Mouse (Mus musculus) forebrain, embryonic 12.5 days (tissue): Measurements from ENCODE around the gene Olfr1049. TPM values are rescaled to one million over a fixed set of nuclear protein-coding genes. Genes with fewer than 3 reads are reported as not detected.
"Not testable (repeated sequence)": the region's sequence is repeated elsewhere in the genome, so short reads cannot be mapped to it uniquely, and the experiment has no call there.

ENCODE experiments used
- ATAC-seq: fragments of 200-750 bp; cut with Nextera tagmentation; 2 replicates; pipeline ENCODE4 v1.8.0; 2017; ENCODE audit warnings: moderate TSS enrichment; ENCODE audit not compliant: low FRiP score
- H3K27ac ChIP-seq: fragments of 300-500 bp; sonication (generic); 2 replicates; pipeline ENCODE4 v1.5.1; 2016; ENCODE audit warnings: mild to moderate bottlenecking
- H3K27me3 ChIP-seq: fragments of 300-500 bp; sonication (generic); 2 replicates; pipeline ENCODE4 v1.6.1; 2016; ENCODE audit warnings: mild to moderate bottlenecking
- H3K36me3 ChIP-seq: fragments of 300-500 bp; sonication (generic); replicated peaks from 2 replicates; pipeline ENCODE4 v1.6.1; 2016; ENCODE audit warnings: mild to moderate bottlenecking
- H3K4me1 ChIP-seq: fragments of 300-500 bp; sonication (generic); 2 replicates; pipeline ENCODE4 v1.6.1; 2016
- H3K4me2 ChIP-seq: fragments of 300-500 bp; sonication (generic); 2 replicates; pipeline ENCODE4 v1.6.1; 2016; ENCODE audit warnings: mild to moderate bottlenecking, moderate library complexity
- H3K4me3 ChIP-seq: fragments of 300-500 bp; sonication (generic); replicated peaks from 2 replicates; pipeline ENCODE4 v1.5.1; 2016; ENCODE audit warnings: mild to moderate bottlenecking
- H3K9ac ChIP-seq: fragments of 300-500 bp; sonication (generic); 2 replicates; pipeline ENCODE4 v1.6.1; 2016; ENCODE audit warnings: mild to moderate bottlenecking
- H3K9me3 ChIP-seq: fragments of 300-500 bp; sonication (generic); 2 replicates; pipeline ENCODE4 v1.6.1; 2016
- WGBS: fragments of 180-500 bp; shearing (Covaris S2); methylation state at CpG from one replicate; pipeline ENCODE4 v1.1.7; 2016; 5-methylcytosine and 5-hydroxymethylcytosine counted together
- polyA plus RNA-seq: library from polyadenylated mRNA; unstranded; fragments of >200 nt; fragmentation: Nextera tagmentation; extraction: Ambion mirVana; gene quantifications from 2 replicates; pipeline ENCODE4 v1.2.1, GENCODE M21; 2016

The Olfr1049 gene
- not detected in 2 replicates for polyA plus RNA-seq

GRCm38 (mm10) chr2:86258228-86258627, at the start of gene Olfr1049:
TSS of gene Olfr1049 (minus strand) at chr2:86258328.
- H3K27me3 ChIP-seq, H3K36me3 ChIP-seq, H3K4me2 ChIP-seq, H3K9me3 ChIP-seq, H3K27ac ChIP-seq, ATAC-seq, H3K9ac ChIP-seq, H3K4me1 ChIP-seq, H3K4me3 ChIP-seq: not testable (repeated sequence)

- Histone ChIP-seq H3K4me3 (no peak within 1 kb of the TSS), H3K9me3 (no peaks in the 10 kb centered on the region), H3K4me1 (no peaks in the 10 kb centered on the region), H3K9ac (no peak within 1 kb of the TSS), H3K27ac (no peak within 1 kb of the TSS), H3K36me3 (no peaks in the 10 kb centered on the region), H3K27me3 (no peaks in the 10 kb centered on the region), H3K4me2 (no peak within 1 kb of the TSS)
- ATAC-seq: no peak
Measured at GRCm38 (mm10) chr2:86292155-86292554, 34.0 kb upstream of the Olfr1049 start, which contains the start of gene Olfr1052. TSS of gene Olfr1052 (plus strand) at chr2:86292455.

- H3K4me1 ChIP-seq, ATAC-seq, H3K4me3 ChIP-seq, H3K9me3 ChIP-seq, H3K36me3 ChIP-seq, H3K9ac ChIP-seq, H3K4me2 ChIP-seq, H3K27me3 ChIP-seq, H3K27ac ChIP-seq: not testable (repeated sequence)
Measured at GRCm38 (mm10) chr2:86278988-86279387, 20.9 kb upstream of the Olfr1049 start, which contains the start of gene Olfr1051. TSS of gene Olfr1051 (minus strand) at chr2:86279088.

- H3K4me1 ChIP-seq: no peaks in the 10 kb centered on the region
- H3K9ac ChIP-seq: no peak within 1 kb of the TSS
- ATAC-seq: no peak
- H3K27me3 ChIP-seq: no peaks in the 10 kb centered on the region
- H3K36me3 ChIP-seq: no peaks in the 10 kb centered on the region
- no peak within 1 kb of the TSS for H3K27ac ChIP-seq
- no peaks in the 10 kb centered on the region for H3K9me3 ChIP-seq
- no peak within 1 kb of the TSS for H3K4me3 ChIP-seq
- no peak within 1 kb of the TSS for H3K4me2 ChIP-seq
Measured at GRCm38 (mm10) chr2:86240189-86240588, 17.9 kb downstream of the Olfr1049 start, which contains the start of gene Olfr1048. TSS of gene Olfr1048 (minus strand) at chr2:86240289.

GRCm38 (mm10) chr2:86231301-86231700, 26.8 kb downstream of the Olfr1049 start, which contains the start of gene Olfr1047:
TSS of gene Olfr1047 (minus strand) at chr2:86231401.
- no peak within 1 kb of the TSS for H3K27ac ChIP-seq
- ATAC-seq: no peak
- no peaks in the 10 kb centered on the region for H3K4me1 ChIP-seq
- H3K9me3 ChIP-seq: no peaks in the 10 kb centered on the region
- no peak within 1 kb of the TSS for H3K9ac ChIP-seq
- no peaks in the 10 kb centered on the region for H3K36me3 ChIP-seq
- H3K27me3 ChIP-seq: no peaks in the 10 kb centered on the region
- H3K4me3 ChIP-seq: no peak within 1 kb of the TSS
- no peak within 1 kb of the TSS for H3K4me2 ChIP-seq
- WGBS: 94% methylated on average over 1 of the region's 1 CpGs

- no peak within 1 kb of the TSS for H3K27ac ChIP-seq
- WGBS: 75% methylated on average over 2 of the region's 2 CpGs
- no peak for ATAC-seq
- H3K9ac ChIP-seq: no peak within 1 kb of the TSS
- no peaks in the 10 kb centered on the region for H3K27me3 ChIP-seq
- no peaks in the 10 kb centered on the region for H3K36me3 ChIP-seq
- no peaks in the 10 kb centered on the region for H3K4me1 ChIP-seq
- H3K9me3 ChIP-seq: no peaks in the 10 kb centered on the region
- no peak within 1 kb of the TSS for H3K4me2 ChIP-seq
- no peak within 1 kb of the TSS for H3K4me3 ChIP-seq
Measured at GRCm38 (mm10) chr2:86219214-86219613, 38.9 kb downstream of the Olfr1049 start, which contains the start of gene Olfr1046. TSS of gene Olfr1046 (minus strand) at chr2:86219314.

Other genes with a start within 250 kb of the Olfr1049 start
- gene Olfr1033, start 237.7 kb downstream of the Olfr1049 start, polyA plus RNA-seq: not detected in 2 replicates
- not detected in 2 replicates for gene Olfr1034, start 212.5 kb downstream of the Olfr1049 start, polyA plus RNA-seq
- not detected in 2 replicates for gene Olfr1036, start 184.3 kb downstream of the Olfr1049 start, polyA plus RNA-seq
- not detected in 2 replicates for gene Olfr1037, start 170.9 kb downstream of the Olfr1049 start, polyA plus RNA-seq
- not detected in 2 replicates for gene Olfr1039, start 122.4 kb downstream of the Olfr1049 start, polyA plus RNA-seq
- not detected in 2 replicates for gene Olfr1040, start 111.6 kb downstream of the Olfr1049 start, polyA plus RNA-seq
- not detected in 2 replicates for gene Olfr1042, start 96.5 kb downstream of the Olfr1049 start, polyA plus RNA-seq
- gene Olfr1043, start 90.8 kb downstream of the Olfr1049 start, polyA plus RNA-seq: not detected in 2 replicates
- not detected in 2 replicates for gene Olfr1044, start 80.5 kb downstream of the Olfr1049 start, polyA plus RNA-seq
- gene Olfr52, start 72.6 kb downstream of the Olfr1049 start, polyA plus RNA-seq: not detected in 2 replicates
- gene Olfr1045, start 55.3 kb downstream of the Olfr1049 start, polyA plus RNA-seq: not detected in 2 replicates
- not detected in 2 replicates for gene Olfr1046, start 39.0 kb downstream of the Olfr1049 start, polyA plus RNA-seq
- gene Olfr1047, start 26.9 kb downstream of the Olfr1049 start, polyA plus RNA-seq: not detected in 2 replicates
- gene Olfr1048, start 18.0 kb downstream of the Olfr1049 start, polyA plus RNA-seq: not detected in 2 replicates
- not detected in 2 replicates for gene Olfr1051, start 20.8 kb upstream of the Olfr1049 start, polyA plus RNA-seq
- not detected in 2 replicates for gene Olfr1052, start 34.1 kb upstream of the Olfr1049 start, polyA plus RNA-seq
- gene Olfr1053, start 57.0 kb upstream of the Olfr1049 start, polyA plus RNA-seq: not detected in 2 replicates
- not detected in 2 replicates for gene Olfr1054, start 77.1 kb upstream of the Olfr1049 start, polyA plus RNA-seq
- gene Olfr1055, start 92.0 kb upstream of the Olfr1049 start, polyA plus RNA-seq: not detected in 2 replicates
- not detected in 2 replicates for gene Olfr1056, start 104.1 kb upstream of the Olfr1049 start, polyA plus RNA-seq
- not detected in 2 replicates for gene Olfr1057, start 120.1 kb upstream of the Olfr1049 start, polyA plus RNA-seq
- gene Olfr1058, start 130.2 kb upstream of the Olfr1049 start, polyA plus RNA-seq: not detected in 2 replicates
- gene Olfr1061, start 155.7 kb upstream of the Olfr1049 start, polyA plus RNA-seq: not detected in 2 replicates
- gene Olfr1062, start 168.4 kb upstream of the Olfr1049 start, polyA plus RNA-seq: not detected in 2 replicates
- not detected in 2 replicates for gene Olfr1065, start 192.3 kb upstream of the Olfr1049 start, polyA plus RNA-seq
- gene Olfr1066, start 197.9 kb upstream of the Olfr1049 start, polyA plus RNA-seq: not detected in 2 replicates
- gene Olfr228, start 229.1 kb upstream of the Olfr1049 start, polyA plus RNA-seq: not detected in 2 replicates